Mouse (Mus musculus) cerebellum, postnatal 10 days (tissue): ENCODE measurements around the gene Fhad1.

Source experiments
- DNase-seq, 2 experiments: peaks; one replicate each; pipeline ENCODE4 v3.0.0; 2021; ENCODE audit warnings: mixed read lengths in 2 of 2

Gene Fhad1

GRCm38 (mm10) chr4:141928881-141929281 lies 86.0 kb downstream of the Fhad1 start:
- DNase-seq, result peak; percentile 58 to 69

DNA sequence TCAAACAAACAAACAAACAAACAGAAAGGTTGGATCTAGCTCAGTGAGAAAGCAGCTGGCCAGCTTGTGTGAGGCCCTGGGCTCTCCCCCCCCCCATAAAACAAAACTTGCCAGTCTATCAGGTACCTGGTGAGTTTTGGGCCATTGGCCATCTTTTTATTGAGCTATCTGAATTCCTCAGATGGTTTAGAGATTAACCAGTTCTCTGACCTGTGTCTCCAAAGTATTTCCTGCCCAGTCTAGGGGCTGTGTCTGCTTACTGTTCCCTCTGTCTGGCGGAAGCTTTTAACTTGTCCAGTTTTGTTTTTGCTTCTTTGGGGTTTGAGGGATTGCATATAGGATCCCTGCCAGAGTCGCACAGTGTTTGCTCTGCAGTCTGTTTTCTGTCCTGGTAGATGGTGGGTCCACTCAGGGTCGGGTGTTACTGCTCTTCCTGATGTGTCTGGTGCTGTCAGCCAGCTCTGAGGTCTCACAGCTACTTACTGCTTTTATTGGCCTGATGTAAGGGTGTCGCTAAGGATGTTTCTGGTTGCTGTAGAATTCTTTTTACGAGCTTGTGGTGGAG lies 89.0 kb downstream of the Fhad1 start:
- no peak for DNase-seq

- no peak for DNase-seq
These were observed 90.9 kb downstream of the Fhad1 start for GRCm38 (mm10) chr4:141923961-141924360.

- no peak for DNase-seq
These were observed 94.5 kb downstream of the Fhad1 start for GRCm38 (mm10) chr4:141920391-141920790.

GRCm38 (mm10) chr4:141917735-141918419 lies 97.0 kb downstream of the Fhad1 start:
- DNase-seq, result no peak

DNA sequence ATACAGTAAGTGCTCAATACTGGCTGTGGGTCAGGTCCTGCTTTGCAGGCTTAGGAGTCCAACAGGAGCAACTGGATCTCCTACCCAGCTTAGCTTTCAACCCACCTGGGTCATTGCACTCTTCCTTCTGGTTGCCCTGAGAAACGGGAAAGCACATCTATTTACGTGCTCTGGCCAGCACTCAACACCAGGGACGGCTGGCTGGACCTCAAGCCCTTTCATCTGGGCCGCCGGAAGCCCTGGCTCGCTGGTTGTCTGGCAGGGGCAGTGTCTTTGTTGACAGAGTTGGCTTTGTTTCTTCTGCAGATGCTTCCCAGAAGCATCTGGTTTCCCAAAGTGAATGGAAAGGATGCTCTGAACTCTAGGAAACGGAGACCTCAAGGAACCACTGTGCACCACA lies 100.8 kb downstream of the Fhad1 start:
- peak; percentile 33 to 45 for DNase-seq

DNA sequence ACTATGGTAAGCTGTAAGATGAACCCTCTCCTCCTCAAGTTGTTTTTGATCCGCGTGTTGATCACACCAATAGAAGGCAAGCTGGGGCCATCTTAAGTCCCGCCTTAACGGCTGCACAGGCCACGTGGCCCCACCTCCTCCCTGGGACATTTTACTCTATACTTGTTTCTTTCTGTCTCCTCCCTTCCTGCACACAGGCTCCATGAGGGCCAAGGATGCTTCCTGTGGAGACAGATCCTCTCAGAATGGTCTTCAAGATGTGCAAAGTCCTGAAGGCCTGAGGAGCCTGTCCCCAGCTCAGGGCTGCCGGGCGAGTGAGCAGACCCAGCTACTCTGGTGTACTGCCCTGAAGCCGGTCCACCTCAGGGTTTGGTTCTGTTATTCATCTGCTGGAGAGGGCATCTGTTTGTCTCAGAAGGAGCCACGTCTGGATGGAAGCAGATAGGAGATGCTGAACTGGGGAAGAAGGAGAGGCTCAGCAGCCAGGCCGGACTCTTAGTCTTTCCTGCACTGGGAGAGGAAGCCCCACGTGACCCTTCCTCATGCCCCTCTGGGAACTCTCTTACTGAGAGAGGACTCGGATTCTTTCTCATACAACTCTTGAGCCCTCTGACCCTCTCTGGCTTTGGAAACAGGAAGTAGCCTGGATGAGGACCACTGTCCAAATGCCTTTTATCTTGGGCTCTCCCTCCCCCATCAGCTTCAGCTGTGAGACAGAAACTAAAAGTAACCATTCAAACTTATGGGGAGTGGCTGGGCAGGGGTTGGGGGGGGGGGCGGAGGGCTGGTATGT lies 101.5 kb downstream of the Fhad1 start:
- no peak for DNase-seq

DNA sequence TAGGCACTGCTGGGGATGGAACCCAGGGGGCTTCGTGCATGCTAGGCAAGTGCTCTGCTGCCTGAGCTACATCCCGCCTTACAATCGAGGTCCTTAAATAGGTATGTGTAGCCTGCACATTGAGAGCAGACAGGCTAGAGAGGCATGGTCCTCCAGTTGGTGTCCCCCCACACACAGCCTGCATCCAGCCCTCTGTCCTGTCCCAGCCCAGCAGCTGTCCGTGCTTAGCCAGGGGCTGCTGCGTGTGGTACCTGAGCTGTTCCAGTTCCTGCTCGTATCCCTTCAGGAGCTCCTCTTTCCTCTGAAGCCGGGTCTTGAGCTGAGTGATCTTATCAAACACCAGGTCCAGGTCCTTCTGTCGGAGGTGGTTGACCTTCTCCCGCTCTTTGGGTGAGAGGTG lies 110.2 kb downstream of the Fhad1 start:
- DNase-seq, result no peak

GRCm38 (mm10) chr4:141902479-141902858 lies 112.4 kb downstream of the Fhad1 start:
- DNase-seq, result no peak

GRCm38 (mm10) chr4:141901711-141902478 lies 113.0 kb downstream of the Fhad1 start:
- peak; percentile 23 to 36 for DNase-seq

DNA sequence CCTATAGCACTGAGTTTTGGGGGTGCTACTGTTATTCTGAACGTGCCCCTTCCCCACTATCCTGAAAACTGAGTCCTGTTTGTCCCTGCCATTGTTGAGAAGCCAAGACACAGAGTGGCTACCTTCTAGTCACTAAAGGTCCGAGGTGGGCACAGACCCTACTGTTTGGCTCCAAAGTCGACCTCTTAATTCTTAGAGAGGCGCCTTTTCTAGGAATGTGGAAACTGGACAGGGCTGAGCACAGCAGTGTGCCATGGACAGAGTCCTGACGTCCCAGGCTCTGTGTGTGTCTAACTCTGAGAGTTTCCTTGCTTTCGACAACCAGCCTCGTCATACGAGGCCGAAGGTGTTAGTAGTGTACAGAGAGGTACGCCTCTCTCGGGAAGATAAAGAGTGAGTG lies 114.5 kb downstream of the Fhad1 start:
- no peak for DNase-seq

GRCm38 (mm10) chr4:141899936-141900335 lies 114.9 kb downstream of the Fhad1 start:
- peak; percentile 20 to 38 for DNase-seq

DNA sequence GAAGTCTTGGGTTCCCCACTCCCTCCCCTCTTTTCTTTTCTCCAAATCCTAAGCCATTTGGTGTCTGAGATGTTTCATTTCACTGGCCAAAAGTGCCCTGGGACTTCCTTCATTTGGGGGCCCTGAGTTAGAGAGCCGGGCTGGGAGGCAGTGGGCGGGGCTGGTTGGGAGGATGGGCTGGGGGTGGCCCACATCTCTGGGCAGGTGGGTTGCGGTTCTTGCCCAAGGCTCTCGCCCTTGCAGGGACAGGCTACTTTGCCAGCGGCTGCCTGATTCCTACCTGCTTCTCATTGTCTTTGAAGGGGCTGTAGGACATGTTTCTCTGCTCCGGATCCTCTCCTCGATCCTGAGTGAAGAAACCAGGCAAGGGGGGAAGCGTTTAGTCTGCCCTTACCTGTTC lies 116.0 kb downstream of the Fhad1 start:
- DNase-seq, result no peak

GRCm38 (mm10) chr4:141897838-141898237 lies 117.0 kb downstream of the Fhad1 start:
- DNase-seq, result no peak

- peak; percentile 71 to 74 for DNase-seq
These were observed 117.7 kb downstream of the Fhad1 start for GRCm38 (mm10) chr4:141897225-141897624.

DNA sequence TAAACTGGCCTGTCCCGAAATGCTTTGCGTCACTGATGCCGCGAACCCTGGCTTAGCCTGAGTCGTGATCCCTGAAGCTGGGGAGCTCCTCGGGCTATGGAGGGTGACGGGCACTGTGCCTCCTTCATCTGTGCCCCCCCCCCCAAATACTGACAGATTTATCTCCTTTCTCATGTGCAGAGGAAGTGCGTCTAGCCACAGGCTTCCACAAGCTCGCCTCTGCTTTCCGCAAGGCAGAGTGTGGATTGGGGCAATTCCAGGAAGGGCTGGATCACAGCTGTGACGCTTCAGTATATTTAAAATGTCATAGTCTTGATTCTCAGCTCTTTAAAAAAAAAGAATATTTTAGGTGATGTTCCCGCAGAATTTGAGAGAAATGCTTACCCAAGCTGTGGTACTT lies 119.1 kb downstream of the Fhad1 start:
- DNase-seq, result no peak

DNA sequence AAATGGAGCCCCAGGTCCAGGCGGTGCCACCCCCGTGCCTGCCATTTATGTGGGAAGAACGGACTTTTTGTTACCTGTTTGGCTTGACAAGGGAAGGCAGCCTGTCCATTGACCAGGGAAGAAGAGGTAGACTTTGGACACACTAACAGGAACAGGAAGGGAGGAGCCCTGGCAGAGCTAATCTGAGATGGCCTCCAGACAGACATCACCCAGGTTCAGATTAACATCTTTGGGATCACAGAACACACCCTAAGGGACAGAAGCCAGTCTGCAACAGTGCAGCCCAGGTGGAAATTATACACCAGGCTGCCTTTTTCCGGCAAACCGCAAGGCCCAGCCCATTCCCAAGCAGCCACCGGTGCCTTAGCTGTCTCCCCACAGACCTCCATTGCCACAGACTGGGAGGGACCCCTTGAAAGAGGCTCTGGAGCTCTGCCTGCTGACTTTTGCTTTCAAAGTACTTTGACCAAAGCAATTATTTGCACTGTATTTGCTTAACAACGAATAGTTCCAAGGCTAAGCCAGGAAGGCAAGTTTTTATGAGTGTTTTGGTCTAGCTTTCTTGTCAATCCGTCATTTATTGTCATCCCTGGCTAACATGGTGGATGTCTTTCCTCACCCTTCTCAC lies 121.6 kb downstream of the Fhad1 start:
- DNase-seq, result no peak

DNA sequence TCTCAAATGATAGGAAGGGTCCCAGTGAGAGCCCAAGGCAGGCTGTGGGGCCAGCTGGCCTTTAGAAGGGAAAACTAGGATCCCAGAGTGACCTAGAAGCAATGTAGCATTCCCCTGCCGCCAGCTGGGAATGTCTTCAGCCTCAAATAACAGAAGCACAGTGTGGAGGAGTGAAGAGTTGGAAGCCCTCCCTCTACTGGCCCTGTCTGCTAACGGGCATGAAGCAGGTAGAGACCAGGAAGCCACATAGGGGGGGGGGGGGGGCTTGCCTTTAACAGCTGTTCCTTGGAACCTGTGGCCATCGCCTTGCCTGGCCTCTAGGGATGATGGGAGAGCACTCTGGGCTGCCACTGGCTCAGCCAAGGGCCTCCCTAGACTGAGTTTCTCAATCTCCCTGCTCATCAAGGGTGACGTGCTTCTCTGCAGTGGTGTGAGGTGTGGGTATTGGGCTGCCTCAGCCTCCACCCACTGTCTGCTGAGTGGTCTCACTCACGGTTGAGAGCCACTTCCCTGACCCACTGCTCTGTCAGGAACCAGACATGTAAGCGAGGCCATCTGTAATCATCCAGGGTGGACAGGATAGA lies 128.4 kb downstream of the Fhad1 start:
- DNase-seq, result no peak

DNA sequence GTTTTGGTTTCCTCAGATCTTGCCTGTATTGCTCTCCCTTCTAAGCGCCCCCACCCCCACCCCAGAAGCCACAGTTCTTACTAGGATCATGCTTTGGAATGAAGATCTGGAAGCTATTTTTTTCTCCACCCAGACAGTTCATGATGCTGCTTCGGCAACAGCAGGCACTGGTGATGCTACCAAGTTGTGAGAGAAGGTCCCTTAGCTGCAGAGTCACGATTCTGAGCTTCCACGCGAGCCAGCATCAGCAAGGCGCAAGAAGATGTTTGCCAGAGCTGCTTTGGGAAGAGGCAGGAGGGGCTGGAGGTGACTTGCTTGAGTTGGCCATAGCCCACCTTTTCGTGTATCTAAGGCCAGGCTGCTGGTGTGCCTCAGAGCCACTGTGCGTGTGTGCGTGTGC lies 129.4 kb downstream of the Fhad1 start:
- no peak for DNase-seq

- DNase-seq, result no peak
These were observed 132.0 kb downstream of the Fhad1 start for GRCm38 (mm10) chr4:141882858-141883257.

GRCm38 (mm10) chr4:141881950-141882349 lies 132.9 kb downstream of the Fhad1 start:
- peak in 1 of 2 experiments; percentile 44 for DNase-seq

DNA sequence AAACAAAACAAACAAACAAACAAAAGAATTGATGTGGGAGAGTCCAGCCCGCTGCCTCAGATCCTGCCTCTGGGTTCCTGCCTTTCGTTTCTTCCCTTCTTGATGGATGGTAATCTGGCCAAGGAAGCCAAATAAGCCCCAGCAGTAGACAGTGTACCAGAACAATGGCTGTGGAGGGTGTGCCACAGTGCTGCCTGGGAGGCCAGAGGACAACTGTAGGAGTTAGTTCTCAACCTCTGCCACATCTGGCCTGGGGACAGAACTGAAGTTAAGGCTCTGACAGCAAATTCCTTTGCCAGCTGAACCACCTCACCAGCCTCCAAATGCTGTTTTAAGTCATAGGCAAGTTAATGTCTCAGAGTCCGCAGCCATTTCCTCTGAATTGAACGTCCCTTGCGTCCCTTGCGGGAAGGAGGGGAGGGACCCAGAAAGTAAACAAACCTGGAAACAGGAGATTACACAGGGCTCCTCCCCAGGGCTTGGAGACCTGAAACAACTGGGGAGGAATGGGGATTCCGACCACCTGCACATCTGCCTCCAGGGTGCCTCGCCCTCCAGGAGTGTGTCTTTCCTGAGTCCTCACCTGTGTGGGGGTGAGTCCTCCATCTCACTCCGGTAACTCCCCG lies 133.5 kb downstream of the Fhad1 start:
- no peak for DNase-seq
